Mouse (Mus musculus) forebrain, embryonic 12.5 days (tissue): ENCODE data around the gene Qsox2. TPM values are rescaled to one million over a fixed set of nuclear protein-coding genes. Genes with fewer than 3 reads are reported as not detected.
A peak's percentile ranks its signal among the peaks of the same experiment; 100 is the strongest.

ENCODE experiments used
- ATAC-seq: fragments of 200-750 bp; cut with Nextera tagmentation; 2 replicates; pipeline ENCODE4 v1.8.0; 2017; ENCODE audit warnings: moderate TSS enrichment; ENCODE audit not compliant: low FRiP score
- H3K27ac ChIP-seq: fragments of 300-500 bp; sonication (generic); 2 replicates; pipeline ENCODE4 v1.5.1; 2016; ENCODE audit warnings: mild to moderate bottlenecking
- H3K27me3 ChIP-seq: fragments of 300-500 bp; sonication (generic); 2 replicates; pipeline ENCODE4 v1.6.1; 2016; ENCODE audit warnings: mild to moderate bottlenecking
- H3K36me3 ChIP-seq: fragments of 300-500 bp; sonication (generic); replicated peaks from 2 replicates; pipeline ENCODE4 v1.6.1; 2016; ENCODE audit warnings: mild to moderate bottlenecking
- H3K4me1 ChIP-seq: fragments of 300-500 bp; sonication (generic); 2 replicates; pipeline ENCODE4 v1.6.1; 2016
- H3K4me2 ChIP-seq: fragments of 300-500 bp; sonication (generic); 2 replicates; pipeline ENCODE4 v1.6.1; 2016; ENCODE audit warnings: mild to moderate bottlenecking, moderate library complexity
- H3K4me3 ChIP-seq: fragments of 300-500 bp; sonication (generic); replicated peaks from 2 replicates; pipeline ENCODE4 v1.5.1; 2016; ENCODE audit warnings: mild to moderate bottlenecking
- H3K9ac ChIP-seq: fragments of 300-500 bp; sonication (generic); 2 replicates; pipeline ENCODE4 v1.6.1; 2016; ENCODE audit warnings: mild to moderate bottlenecking
- H3K9me3 ChIP-seq: fragments of 300-500 bp; sonication (generic); 2 replicates; pipeline ENCODE4 v1.6.1; 2016
- WGBS: fragments of 180-500 bp; shearing (Covaris S2); methylation state at CpG from one replicate; pipeline ENCODE4 v1.1.7; 2016; 5-methylcytosine and 5-hydroxymethylcytosine counted together
- polyA plus RNA-seq: library from polyadenylated mRNA; unstranded; fragments of >200 nt; fragmentation: Nextera tagmentation; extraction: Ambion mirVana; gene quantifications from 2 replicates; pipeline ENCODE4 v1.2.1, GENCODE M21; 2016

The Qsox2 gene
- polyA plus RNA-seq, 1 experiment from 2014 or later = 20.0 TPM

GRCm38 (mm10) chr2:26252514-26253206 is 15.3 kb upstream of the Qsox2 start:
- Histone ChIP-seq H3K36me3 (no peaks in the 10 kb centered on the region), H3K27ac (no peak overlapping the region), H3K9ac (no peak overlapping the region), H3K4me1 (no peaks in the 10 kb centered on the region), H3K4me3 (no peak overlapping the region), H3K27me3 (no peaks in the 10 kb centered on the region), H3K4me2 (no peak overlapping the region), H3K9me3 (no peaks in the 10 kb centered on the region)
- 64% methylated on average over 8 of the region's 8 CpGs for WGBS
- ATAC-seq = no peak

DNA sequence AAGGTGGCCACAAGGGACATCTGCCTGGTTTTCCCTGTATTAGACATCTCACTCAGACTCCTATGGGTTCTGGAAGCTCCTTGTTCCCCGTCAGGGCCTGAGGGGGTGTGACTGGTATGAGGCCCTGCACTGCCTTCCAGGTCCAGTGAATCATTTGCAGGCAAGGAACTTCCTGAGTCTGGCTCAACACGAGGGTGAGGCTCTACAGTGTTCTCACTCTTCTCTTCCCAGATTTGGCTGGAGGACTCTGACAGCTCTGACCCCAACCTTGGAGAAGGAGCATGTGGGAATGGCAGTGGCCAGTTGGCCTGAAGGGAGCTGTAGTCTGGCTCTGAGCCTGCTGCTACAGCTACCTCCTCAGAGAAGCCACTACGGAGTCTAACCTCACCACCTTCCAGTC is 10.2 kb upstream of the Qsox2 start:
- 72% methylated on average over 3 of the region's 3 CpGs for WGBS
- no peak for ATAC-seq
- Histone ChIP-seq H3K36me3 (no peaks in the 10 kb centered on the region), H3K4me1 (no peaks in the 10 kb centered on the region), H3K4me3 (no peak overlapping the region), H3K4me2 (no peak overlapping the region), H3K27me3 (no peaks in the 10 kb centered on the region), H3K9me3 (no peaks in the 10 kb centered on the region), H3K9ac (no peak overlapping the region), H3K27ac (no peak overlapping the region)

DNA sequence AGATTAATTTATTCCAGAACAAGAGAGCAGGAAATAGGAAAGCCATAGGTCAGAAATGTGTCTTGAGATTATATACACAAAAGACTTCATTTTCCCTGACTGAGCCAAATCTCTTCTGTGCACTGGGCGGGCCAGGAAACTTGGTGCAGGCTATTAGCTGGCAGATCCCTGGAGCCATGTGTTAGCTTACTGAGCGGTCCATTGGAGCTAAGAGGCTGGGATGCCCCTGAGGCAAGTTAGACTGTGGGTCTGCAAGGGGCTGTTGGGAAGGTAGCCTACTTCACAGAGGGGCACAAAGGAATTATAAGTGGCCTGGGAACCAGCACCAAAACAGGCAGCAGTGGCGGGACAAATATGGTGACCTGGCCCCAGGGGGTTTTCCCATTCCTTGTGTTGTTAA is 3.5 kb upstream of the Qsox2 start:
- H3K36me3 ChIP-seq = no peaks in the 10 kb centered on the region
- no peak overlapping the region for H3K4me2 ChIP-seq
- no peaks in the 10 kb centered on the region for H3K9me3 ChIP-seq
- 63% methylated on average over 3 of the region's 3 CpGs for WGBS
- H3K9ac ChIP-seq = no peak overlapping the region
- H3K4me1 ChIP-seq = peaks cover 9% of the 10 kb centered on the region
- no peak overlapping the region for H3K4me3 ChIP-seq
- no peak overlapping the region for H3K27ac ChIP-seq
- no peaks in the 10 kb centered on the region for H3K27me3 ChIP-seq
- no peak for ATAC-seq

DNA sequence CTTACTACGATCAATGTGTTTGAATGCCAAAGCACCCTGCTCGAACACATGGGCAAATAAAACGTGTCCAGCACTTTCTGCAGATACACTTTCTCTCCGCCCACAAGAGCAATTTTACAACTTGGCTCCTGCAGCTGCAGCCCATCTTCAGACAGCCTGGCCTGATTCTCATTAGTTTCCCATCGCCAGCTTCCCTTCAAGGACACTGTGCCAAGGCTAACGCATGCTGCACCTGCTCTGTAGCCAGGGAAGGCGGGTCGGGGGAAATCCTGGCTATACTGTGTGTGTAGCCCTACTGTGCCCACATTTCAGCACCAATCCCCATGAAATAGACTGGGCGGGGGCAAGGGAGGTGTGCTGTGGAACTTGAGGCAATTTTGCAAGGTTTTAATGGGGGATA is 3.0 kb upstream of the Qsox2 start:
- Histone ChIP-seq H3K4me1 (peaks cover 12% of the 10 kb centered on the region), H3K9ac (no peak overlapping the region), H3K36me3 (no peaks in the 10 kb centered on the region), H3K27me3 (no peaks in the 10 kb centered on the region), H3K4me3 (no peak overlapping the region), H3K9me3 (no peaks in the 10 kb centered on the region), H3K27ac (no peak overlapping the region), H3K4me2 (no peak overlapping the region)
- no peak for ATAC-seq
- 74% methylated on average over 9 of the region's 9 CpGs for WGBS

- Histone ChIP-seq H3K4me1 (peaks cover 12% of the 10 kb centered on the region), H3K27ac (peak overlapping the region; percentile 74), H3K36me3 (0 out of 2 replicates have a peak, but pooled peaks cover 3% of the 10 kb centered on the region), H3K9ac (peak overlapping the region; percentile 86), H3K4me2 (peak overlapping the region; percentile 85), H3K9me3 (no peaks in the 10 kb centered on the region), H3K27me3 (no peaks in the 10 kb centered on the region), H3K4me3 (peak overlapping the region; percentile 73)
- WGBS = under 1% methylated on average over 49 of the region's 51 CpGs
- peak; percentile 65 for ATAC-seq
Observed at GRCm38 (mm10) chr2:26236681-26237289, 540 bp downstream of the Qsox2 start.

GRCm38 (mm10) chr2:26234771-26235170 is 2.6 kb downstream of the Qsox2 start:
- no peak for ATAC-seq
- H3K27me3 ChIP-seq = no peaks in the 10 kb centered on the region

DNA sequence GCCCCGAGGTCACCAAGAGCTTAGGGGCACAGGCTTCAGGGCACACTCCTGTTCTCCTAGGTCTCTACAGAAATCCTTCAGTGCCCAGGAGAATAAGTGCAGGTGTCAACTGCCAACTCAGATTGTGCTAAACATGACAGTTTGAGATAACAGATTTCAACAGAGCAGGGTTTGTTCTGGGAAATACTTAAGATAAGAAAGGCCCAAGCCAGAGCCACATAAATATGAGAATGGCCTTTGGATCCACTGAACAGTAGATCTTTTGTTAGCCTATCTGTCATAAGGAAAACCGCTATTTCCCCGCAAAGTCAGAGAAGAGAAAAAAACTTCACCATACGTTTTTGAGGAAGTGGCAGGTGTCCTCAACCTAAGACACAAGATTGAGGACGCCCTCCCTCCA is 3.1 kb downstream of the Qsox2 start:
- Histone ChIP-seq H3K9ac (no peak overlapping the region), H3K36me3 (0 out of 2 replicates have a peak, but pooled peaks cover 3% of the 10 kb centered on the region), H3K4me2 (no peak overlapping the region), H3K4me1 (peaks cover 12% of the 10 kb centered on the region), H3K27ac (no peak overlapping the region), H3K9me3 (no peaks in the 10 kb centered on the region), H3K4me3 (no peak overlapping the region), H3K27me3 (no peaks in the 10 kb centered on the region)
- ATAC-seq = no peak
- 86% methylated on average over 5 of the region's 5 CpGs for WGBS

More at GRCm38 (mm10) chr2:26234771-26235170, 2.6 kb downstream of the Qsox2 start:
- H3K27ac ChIP-seq = no peak overlapping the region
- H3K4me2 ChIP-seq = no peak overlapping the region
- H3K4me3 ChIP-seq = no peak overlapping the region
- H3K9me3 ChIP-seq = no peaks in the 10 kb centered on the region
- H3K4me1 ChIP-seq = peaks cover 12% of the 10 kb centered on the region
- no peak overlapping the region for H3K9ac ChIP-seq
- 87% methylated on average over 2 of the region's 2 CpGs for WGBS
- 0 out of 2 replicates have a peak, but pooled peaks cover 3% of the 10 kb centered on the region for H3K36me3 ChIP-seq

GRCm38 (mm10) chr2:26231366-26231765 is 6.0 kb downstream of the Qsox2 start:
- Histone ChIP-seq H3K9me3 (no peaks in the 10 kb centered on the region), H3K27me3 (no peaks in the 10 kb centered on the region), H3K4me3 (no peak overlapping the region), H3K4me2 (no peak overlapping the region), H3K27ac (no peak overlapping the region), H3K36me3 (peaks cover 7% of the 10 kb centered on the region; the same call in 1 of the 2 replicates), H3K9ac (no peak overlapping the region), H3K4me1 (peaks cover 8% of the 10 kb centered on the region)
- ATAC-seq = no peak
- WGBS = 83% methylated on average over 3 of the region's 3 CpGs

GRCm38 (mm10) chr2:26230253-26230652 is 7.1 kb downstream of the Qsox2 start:
- Histone ChIP-seq H3K9me3 (no peaks in the 10 kb centered on the region), H3K4me2 (no peak overlapping the region), H3K36me3 (peaks cover 11% of the 10 kb centered on the region), H3K4me3 (no peak overlapping the region), H3K9ac (no peak overlapping the region), H3K4me1 (no peaks in the 10 kb centered on the region), H3K27ac (no peak overlapping the region), H3K27me3 (no peaks in the 10 kb centered on the region)
- WGBS = 57% methylated on average over 4 of the region's 4 CpGs
- ATAC-seq = no peak

GRCm38 (mm10) chr2:26227788-26228187 is 9.5 kb downstream of the Qsox2 start:
- Histone ChIP-seq H3K9ac (no peak overlapping the region), H3K4me1 (no peaks in the 10 kb centered on the region), H3K4me2 (no peak overlapping the region), H3K9me3 (no peaks in the 10 kb centered on the region), H3K27ac (no peak overlapping the region), H3K4me3 (no peak overlapping the region), H3K36me3 (peaks cover 32% of the 10 kb centered on the region), H3K27me3 (no peaks in the 10 kb centered on the region)
- WGBS = 62% methylated on average over 1 of the region's 1 CpGs
- ATAC-seq = peak; percentile 65; the same call in 1 of the 2 replicates

DNA sequence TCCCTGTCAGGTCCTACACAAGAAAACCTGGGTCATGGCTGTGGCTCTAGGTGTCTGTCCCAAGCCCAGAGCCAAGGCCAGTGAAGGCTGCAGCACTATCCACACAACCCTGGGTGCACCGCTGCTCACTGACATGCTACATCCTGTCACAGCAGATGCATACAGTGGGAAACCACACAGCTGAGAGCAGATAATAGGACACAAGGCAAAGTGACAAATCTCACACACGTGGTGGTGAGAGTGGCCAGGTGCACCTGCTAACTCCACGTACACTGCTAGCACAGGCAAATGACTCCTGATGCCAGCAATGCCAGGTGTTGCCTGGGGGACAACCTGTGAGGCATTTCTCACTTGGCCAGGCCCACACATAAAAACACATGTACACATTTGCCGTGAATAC is 12.1 kb downstream of the Qsox2 start:
- H3K9ac ChIP-seq = no peak overlapping the region
- H3K9me3 ChIP-seq = no peaks in the 10 kb centered on the region
- ATAC-seq = no peak
- WGBS = 92% methylated on average over 4 of the region's 4 CpGs
- no peak overlapping the region for H3K27ac ChIP-seq
- peaks cover 55% of the 10 kb centered on the region for H3K36me3 ChIP-seq
- H3K4me1 ChIP-seq = no peaks in the 10 kb centered on the region
- H3K4me3 ChIP-seq = no peak overlapping the region
- no peak overlapping the region for H3K4me2 ChIP-seq
- no peaks in the 10 kb centered on the region for H3K27me3 ChIP-seq

DNA sequence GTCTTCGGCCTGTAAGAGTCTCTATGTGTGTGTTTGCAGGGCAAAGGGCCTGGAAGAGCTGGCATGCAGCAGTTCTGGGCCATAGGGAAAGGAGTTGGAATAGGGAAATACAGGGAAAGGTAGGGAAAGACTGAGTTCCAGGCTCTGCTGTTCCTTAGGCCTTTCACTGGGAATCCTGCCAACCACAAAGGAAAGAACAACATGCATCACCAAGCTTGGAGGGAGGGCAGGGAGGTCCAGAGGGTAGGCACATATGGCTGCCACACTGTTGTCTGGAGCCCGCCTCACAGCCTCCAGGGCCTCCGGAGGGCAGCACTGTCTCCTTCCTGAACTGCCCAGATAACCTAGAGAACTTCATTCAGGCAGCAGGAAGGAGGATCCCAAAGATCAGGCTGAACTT is 13.4 kb downstream of the Qsox2 start:
- Histone ChIP-seq H3K4me2 (no peak overlapping the region), H3K9ac (no peak overlapping the region), H3K4me1 (no peaks in the 10 kb centered on the region), H3K27me3 (no peaks in the 10 kb centered on the region), H3K9me3 (no peaks in the 10 kb centered on the region), H3K36me3 (peaks cover 68% of the 10 kb centered on the region), H3K27ac (no peak overlapping the region), H3K4me3 (no peak overlapping the region)
- ATAC-seq = no peak
- WGBS = 79% methylated on average over 3 of the region's 3 CpGs

- ATAC-seq = peak; percentile 23; the same call in 1 of the 2 replicates
- Histone ChIP-seq H3K4me2 (no peak overlapping the region), H3K9me3 (no peaks in the 10 kb centered on the region), H3K27me3 (no peaks in the 10 kb centered on the region), H3K27ac (0 out of 2 replicates have a peak overlapping the region, but pooled peaks have one; percentile 14), H3K4me1 (peaks cover 7% of the 10 kb centered on the region; the same call in 1 of the 2 replicates), H3K36me3 (peaks cover 81% of the 10 kb centered on the region), H3K4me3 (no peak overlapping the region), H3K9ac (no peak overlapping the region)
- WGBS = 41% methylated on average over 3 of the region's 3 CpGs
Observed at GRCm38 (mm10) chr2:26214526-26214925, 22.8 kb downstream of the Qsox2 start.
